Mouse (Mus musculus) small intestine, adult 2 months (tissue): ENCODE results near the gene Keg1. TPM values are rescaled to one million over a fixed set of nuclear protein-coding genes. Genes with fewer than 3 reads are reported as not detected.
"Not testable (repeated sequence)": the region's sequence is repeated elsewhere in the genome, so short reads cannot be mapped to it uniquely, and the experiment has no call there.

Experiments used
- H3K27ac ChIP-seq: fragments of 200-500 bp; 2 replicates; pipeline ENCODE4 v1.5.1; 2012; ENCODE audit warnings: low read depth, low read length, control low read depth, inconsistent platforms; ENCODE audit not compliant: insufficient read depth
- H3K27me3 ChIP-seq: fragments of 200-500 bp; 2 replicates; pipeline ENCODE4 v1.6.1; 2012; ENCODE audit warnings: mild to moderate bottlenecking, moderate library complexity, low read length, inconsistent platforms; ENCODE audit not compliant: control insufficient read depth, insufficient read depth
- H3K36me3 ChIP-seq: fragments of 200-500 bp; 2 replicates; pipeline ENCODE4 v1.6.1; 2012; ENCODE audit warnings: mild to moderate bottlenecking, low read length, control low read depth, inconsistent platforms; ENCODE audit not compliant: control insufficient read depth, insufficient read depth
- H3K4me1 ChIP-seq: fragments of 200-500 bp; 2 replicates; pipeline ENCODE4 v1.6.1; 2012; ENCODE audit warnings: low read length, inconsistent platforms, mixed read lengths; ENCODE audit not compliant: control insufficient read depth, insufficient read depth, insufficient read length
- H3K4me3 ChIP-seq: fragments of 200-500 bp; 2 replicates; pipeline ENCODE4 v1.5.1; 2012; ENCODE audit warnings: low read depth, mild to moderate bottlenecking, control low read depth, inconsistent platforms, low read length, moderate library complexity
- CTCF ChIP-seq: fragments of 200-500 bp; IDR thresholded peaks from 2 replicates; pipeline ENCODE4 v1.5.1; 2012; ENCODE audit warnings: low read depth, mild to moderate bottlenecking, control low read depth, inconsistent platforms, low read length, moderate library complexity, mixed read lengths; ENCODE audit not compliant: insufficient replicate concordance, insufficient read length; ENCODE audit errors: extremely low read depth
- POLR2A ChIP-seq: fragments of 200-500 bp; IDR thresholded peaks from 2 replicates; pipeline ENCODE4 v1.6.1; 2012; ENCODE audit warnings: low read depth, mild to moderate bottlenecking, control low read depth, inconsistent platforms, low read length, moderate library complexity
- WGBS: fragments of 180-500 bp; shearing (Covaris S2); methylation state at CpG from one replicate; pipeline ENCODE4 v1.1.7; 2018; 5-methylcytosine and 5-hydroxymethylcytosine counted together
- polyA plus RNA-seq: library from polyadenylated mRNA; depleted of rRNA; stranded (reverse); fragments of >200 nt; gene quantifications from 2 replicates; pipeline ENCODE4 v1.2.3, GENCODE M21; 2012; rRNA removed

The Keg1 gene
- not detected in 2 replicates for polyA plus RNA-seq

- 42% methylated on average over 3 of the region's 3 CpGs for WGBS
- Histone ChIP-seq H3K36me3 (no peaks in the 10 kb centered on the region), H3K27me3 (no peaks in the 10 kb centered on the region), H3K27ac (no peak within 1 kb of the TSS), H3K4me1 (no peaks in the 10 kb centered on the region), H3K4me3 (no peak within 1 kb of the TSS)
- TF ChIP-seq POLR2A = no peak
- no peak for TF ChIP-seq CTCF
These were observed at the start of gene Keg1 for GRCm38 (mm10) chr19:12695590-12695989. Keg1 (plus strand) TSS chr19:12695786.

- Histone ChIP-seq H3K36me3 (no peaks in the 10 kb centered on the region), H3K4me3 (no peak overlapping the region), H3K27me3 (no peaks in the 10 kb centered on the region), H3K27ac (no peak overlapping the region), H3K4me1 (no peaks in the 10 kb centered on the region)
- no peak for TF ChIP-seq CTCF
These were observed 46.1 kb upstream of the Keg1 start for GRCm38 (mm10) chr19:12649511-12649910.

- Histone ChIP-seq H3K36me3 (no peaks in the 10 kb centered on the region), H3K4me1 (no peaks in the 10 kb centered on the region), H3K4me3 (no peak overlapping the region), H3K27ac (no peak overlapping the region), H3K27me3 (no peaks in the 10 kb centered on the region)
- 30% methylated on average over 1 of the region's 1 CpGs for WGBS
- TF ChIP-seq CTCF (no peak), POLR2A (no peak)
These were observed 29.4 kb upstream of the Keg1 start for GRCm38 (mm10) chr19:12666156-12666555.

GRCm38 (mm10) chr19:12668601-12669000 lies 27.0 kb upstream of the Keg1 start:
- 84% methylated on average over 3 of the region's 3 CpGs for WGBS
- H3K4me3 ChIP-seq, H3K27me3 ChIP-seq, H3K4me1 ChIP-seq, H3K36me3 ChIP-seq, H3K27ac ChIP-seq: not testable (repeated sequence)

- TF ChIP-seq POLR2A (no peak), CTCF (no peak)
- Histone ChIP-seq H3K36me3 (no peaks in the 10 kb centered on the region), H3K27ac (no peak within 1 kb of the TSS), H3K4me1 (no peaks in the 10 kb centered on the region), H3K4me3 (no peak within 1 kb of the TSS), H3K27me3 (no peaks in the 10 kb centered on the region)
These were observed 25.4 kb upstream of the Keg1 start, which contains the start of gene Olfr1442 for GRCm38 (mm10) chr19:12670139-12670538. Olfr1442 (plus strand) TSS chr19:12670439.

GRCm38 (mm10) chr19:12671051-12671450 lies 24.5 kb upstream of the Keg1 start:
- no peaks in the 10 kb centered on the region for H3K36me3 ChIP-seq
- H3K4me1 ChIP-seq = no peaks in the 10 kb centered on the region
- TF ChIP-seq POLR2A (no peak), CTCF (no peak)
- WGBS = 83% methylated on average over 4 of the region's 4 CpGs
- H3K4me3 ChIP-seq = no peak overlapping the region
- no peaks in the 10 kb centered on the region for H3K27me3 ChIP-seq
- no peak overlapping the region for H3K27ac ChIP-seq

GRCm38 (mm10) chr19:12677812-12678211 lies 17.8 kb upstream of the Keg1 start, which contains the start of gene Olfr1443:
Olfr1443 (plus strand) TSS chr19:12678112.
- TF ChIP-seq POLR2A (no peak), CTCF (no peak)
- Histone ChIP-seq H3K4me1 (no peaks in the 10 kb centered on the region), H3K36me3 (no peaks in the 10 kb centered on the region), H3K4me3 (no peak within 1 kb of the TSS), H3K27me3 (no peaks in the 10 kb centered on the region), H3K27ac (no peak within 1 kb of the TSS)
- WGBS = 76% methylated on average over 3 of the region's 3 CpGs

GRCm38 (mm10) chr19:12684638-12685037 lies 10.9 kb upstream of the Keg1 start:
- Histone ChIP-seq H3K4me1 (0 out of 2 replicates have a peak, but pooled peaks cover 3% of the 10 kb centered on the region), H3K4me3 (no peak overlapping the region), H3K27ac (no peak overlapping the region), H3K27me3 (no peaks in the 10 kb centered on the region), H3K36me3 (no peaks in the 10 kb centered on the region)
- TF ChIP-seq POLR2A (no peak), CTCF (no peak)
